14 mouse cellular contexts compared by ENCODE assay signal in the genomic region with DNA sequence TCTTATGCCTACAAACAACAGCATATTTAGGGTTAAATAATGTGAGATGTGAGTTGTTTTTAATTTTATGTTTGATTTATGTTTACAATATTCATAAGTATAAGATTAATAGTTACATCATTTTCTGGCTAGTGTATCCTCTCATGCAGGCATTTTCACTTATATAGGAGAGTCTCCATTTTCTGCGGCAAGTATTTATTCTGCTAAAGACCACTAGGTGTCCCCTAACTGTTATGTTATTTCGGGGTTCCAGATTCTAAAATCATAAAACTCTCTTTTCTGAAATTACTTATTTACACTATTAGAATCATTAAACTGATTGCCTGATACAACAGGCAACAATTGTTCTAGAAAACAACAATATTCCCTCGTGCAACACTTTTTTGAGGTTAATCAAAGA.
DNase-seq lines count a peak whose midpoint lies in the region; ATAC-seq and TF ChIP-seq lines count a peak whose summit lies in the region.
"Had no signal": no experiment of that assay in that cellular context is flagged by ENCODE, and none has a peak within 500 bp of the region (broad histone marks: within the 10 kb centered on the region; RNA-seq: fewer than 3 reads in every experiment).

No protein-coding gene starts in this region.

- H3K36me3 ChIP-seq in heart, adult 2 months (ENCODE audit: control insufficient read depth, insufficient read depth, low read length), result no peaks in the 10 kb centered on the region
- H3K36me3 ChIP-seq in lung, postnatal 0 days (ENCODE audit: insufficient read depth, low read length), result no peaks in the 10 kb centered on the region
- H3K36me3 ChIP-seq in MEL (ENCODE audit: control insufficient read depth in 1 of 2, insufficient read depth in 2 of 2, low read length in 2 of 2), result no peaks in the 10 kb centered on the region
- H3K36me3 ChIP-seq: limb, embryonic 13.5 days had no signal

- intact Hi-C loops in heart, adult 2 months (cut with DNase I), result loop anchor here (10.0 kb wide), 1 partner anchor 142 kb away; no protein-coding TSS in a partner anchor
- intact Hi-C loops in left cerebral cortex, postnatal 25 days (cut with DNase I), result loop anchor here (10.0 kb wide), 1 partner anchor 682 kb away; no protein-coding TSS in a partner anchor

- no peak for TF ChIP-seq POLR2A in heart, adult 2 months (IDR thresholded peaks at IDR 0.05; ENCODE audit: insufficient read depth, low read depth, low read length)
- TF ChIP-seq POLR2A in MEL (IDR thresholded peaks at IDR 0.05; ENCODE audit: control insufficient read depth in 1 of 2, insufficient read depth in 1 of 2, low read depth in 1 of 2, low read length in 2 of 2, poor library complexity in 1 of 2), result no peak

- TF ChIP-seq RAD21 in MEL (IDR thresholded peaks at IDR 0.05; ENCODE audit: low read depth, low read length), result peak; percentile 5

- DNase-seq in heart, adult 2 months, result no peak
- no peak for DNase-seq in heart, postnatal 4 days
- peak; percentile 21 for DNase-seq in lung, postnatal 0 days (ENCODE audit: low spot score)
- DNase-seq in lung, postnatal 10 days, result no peak
- peak; percentile 4 for DNase-seq in MEL (ENCODE audit: low read depth, low spot score)
- no peak for DNase-seq in left cerebral cortex, postnatal 25 days (ENCODE audit: low spot score in 2 of 2)
- DNase-seq: cerebellum, adult 9-11 months; heart, adult 18-20 months; kidney, adult 2 months; lung, adult 18-20 months had no signal

- WGBS in heart, adult 2 months, result 53% methylated on average over 3 of the region's 3 CpGs
- WGBS in lung, postnatal 0 days, result 47% methylated on average over 3 of the region's 3 CpGs

- ATAC-seq in lung, postnatal 0 days, result no peak
- 0 out of 2 replicates have a peak, but pooled peaks have one; percentile 50 for ATAC-seq in megakaryocyte progenitor cell, adult 5-6 weeks (replicated peaks; ENCODE audit: poor library complexity)
- ATAC-seq: Patski had no signal

- H3K4me2 ChIP-seq in lung, postnatal 0 days (replicated peaks; ENCODE audit: low read depth, low read length), result no peak overlapping the region
- H3K4me2 ChIP-seq: limb, embryonic 13.5 days had no signal

- TF ChIP-seq EP300 in heart, adult 2 months (IDR thresholded peaks at IDR 0.05; ENCODE audit: insufficient read depth, low read depth, low read length), result no peak
- no peak for TF ChIP-seq EP300 in lung, postnatal 0 days (IDR thresholded peaks at IDR 0.05)
- no peak for TF ChIP-seq EP300 in MEL (IDR thresholded peaks at IDR 0.05; ENCODE audit: low read depth in 1 of 2, low read length in 2 of 2)

- no peaks in the 10 kb centered on the region for H3K4me1 ChIP-seq in heart, adult 2 months (ENCODE audit: control insufficient read depth, insufficient read depth, low read length)
- H3K4me1 ChIP-seq in lung, postnatal 0 days (ENCODE audit: insufficient read depth, low read depth, low read length), result no peaks in the 10 kb centered on the region
- H3K4me1 ChIP-seq in MEL (ENCODE audit: control insufficient read depth in 1 of 2, insufficient read depth in 2 of 2, low read length in 2 of 2), result no peaks in the 10 kb centered on the region
- H3K4me1 ChIP-seq: limb, embryonic 13.5 days had no signal

- no peak overlapping the region for H3K4me3 ChIP-seq in heart, adult 2 months
- no peak overlapping the region for H3K4me3 ChIP-seq in lung, postnatal 0 days (ENCODE audit: low read depth, low read length)
- no peak overlapping the region for H3K4me3 ChIP-seq in MEL (ENCODE audit: control insufficient read depth in 1 of 2, insufficient read depth in 1 of 2, low read depth in 2 of 2, low read length in 2 of 2)
- H3K4me3 ChIP-seq: erythroblast, embryonic 14.5 days; limb, embryonic 13.5 days had no signal

- no peaks in the 10 kb centered on the region for H3K79me2 ChIP-seq in heart, adult 2 months (replicated peaks; ENCODE audit: control insufficient read depth, insufficient read depth, low read length)
- no peaks in the 10 kb centered on the region for H3K79me2 ChIP-seq in MEL (ENCODE audit: control insufficient read depth, insufficient read depth, low read length, poor library complexity)

- no peaks in the 10 kb centered on the region for H3K9me3 ChIP-seq in lung, postnatal 0 days (ENCODE audit: low read length)
- H3K9me3 ChIP-seq in MEL (replicated peaks; ENCODE audit: insufficient read depth, low read length), result no peaks in the 10 kb centered on the region
- H3K9me3 ChIP-seq: limb, embryonic 13.5 days had no signal

- H3K27me3 ChIP-seq in heart, adult 2 months (ENCODE audit: control insufficient read depth, insufficient read depth, low read length), result no peaks in the 10 kb centered on the region
- no peaks in the 10 kb centered on the region for H3K27me3 ChIP-seq in lung, postnatal 0 days (replicated peaks; ENCODE audit: insufficient read depth, low read length)
- no peaks in the 10 kb centered on the region for H3K27me3 ChIP-seq in MEL (ENCODE audit: control insufficient read depth in 1 of 2, insufficient read depth in 2 of 2, low read length in 2 of 2)
- H3K27me3 ChIP-seq: limb, embryonic 13.5 days; Patski had no signal

- H3K27ac ChIP-seq in heart, adult 2 months, result no peak overlapping the region
- H3K27ac ChIP-seq in lung, postnatal 0 days (ENCODE audit: low read length), result no peak overlapping the region
- no peak overlapping the region for H3K27ac ChIP-seq in MEL (ENCODE audit: control insufficient read depth, low read depth, low read length)
- H3K27ac ChIP-seq: limb, embryonic 13.5 days had no signal

- no peak overlapping the region for H3K9ac ChIP-seq in heart, adult 2 months (ENCODE audit: low read depth, low read length)
- H3K9ac ChIP-seq in lung, postnatal 0 days (replicated peaks; ENCODE audit: low read depth), result no peak overlapping the region
- no peak overlapping the region for H3K9ac ChIP-seq in MEL (ENCODE audit: control insufficient read depth, low read depth, low read length, poor library complexity, severe bottlenecking)
- H3K9ac ChIP-seq: limb, embryonic 13.5 days had no signal

- TF ChIP-seq CTCF in heart, adult 2 months (IDR thresholded peaks at IDR 0.05), result peak; percentile 62
- peak; percentile 33 for TF ChIP-seq CTCF in lung, postnatal 0 days (IDR thresholded peaks at IDR 0.05)
- peak in 1 of 3 experiments; percentile 15; a peak in 1 of 6 replicates for TF ChIP-seq CTCF in MEL (IDR thresholded peaks at IDR 0.05 in 2 of 3, conservative IDR thresholded peaks at IDR 0.05 in 1 of 3; ENCODE audit: control insufficient read depth in 1 of 3, insufficient read depth in 1 of 3, low read depth in 2 of 3, low read length in 3 of 3, poor library complexity in 1 of 3, severe bottlenecking in 1 of 3)

TF ChIP-seq in MEL, 35 proteins besides CTCF, POLR2A, EP300 and RAD21:
- TF ChIP-seq SIN3A (IDR thresholded peaks at IDR 0.05; ENCODE audit: low read length) (no peak), MEF2A (IDR thresholded peaks at IDR 0.05; ENCODE audit: extremely low read depth, insufficient replicate concordance, low read depth, low read length, poor library complexity, severe bottlenecking) (no peak), MAZ (IDR thresholded peaks at IDR 0.05; ENCODE audit: low read depth, low read length) (no peak), GABPA (IDR thresholded peaks at IDR 0.05; ENCODE audit: low read depth, low read length) (no peak), ETS1 (IDR thresholded peaks at IDR 0.05; ENCODE audit: low read depth, low read length) (no peak), POLR2AphosphoS2 (IDR thresholded peaks at IDR 0.05; ENCODE audit: low read length) (no peak)

Comparison
In these comparisons a context has a peak if more than half of its experiments do, and no peak if none do; other contexts are left out.
1. DNase-seq: peak in lung, postnatal 0 days (single experiment) and MEL (single experiment); none in heart, adult 2 months (0 of 2), heart, postnatal 4 days (single experiment), lung, postnatal 10 days (single experiment) and left cerebral cortex, postnatal 25 days (0 of 2).